ENCODE assay signal across 7 mouse cellular contexts in the genomic region with DNA sequence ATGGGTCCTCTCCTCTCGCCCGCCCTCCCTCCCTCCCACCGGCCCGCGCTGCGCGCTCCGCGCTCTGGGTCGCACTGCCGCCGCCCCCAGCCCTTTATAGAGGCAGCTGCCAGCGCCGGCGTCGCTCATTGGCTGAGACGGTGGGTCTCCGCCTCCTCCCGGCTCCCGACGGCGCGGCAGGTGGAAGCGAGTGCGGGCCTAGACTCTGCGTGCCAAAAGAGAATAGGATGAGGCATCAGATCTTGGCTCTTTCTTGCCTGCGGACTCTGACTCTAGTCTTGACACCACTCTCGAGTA. TPM values are rescaled to one million over a fixed set of nuclear protein-coding genes. Genes with fewer than 3 reads are reported as not detected.
DNase-seq lines count a peak whose midpoint lies in the region; ATAC-seq and TF ChIP-seq lines count a peak whose summit lies in the region.

A gene (minus strand): TSS at position 66 of the 297 bp plus-strand sequence.

- peak within 1 kb of the TSS; percentile 72 for H3K4me2 ChIP-seq in hindbrain, postnatal 0 days (ENCODE audit: low read depth, low read length)
- peak within 1 kb of the TSS; percentile 77 for H3K4me2 ChIP-seq in liver, embryonic 12.5 days

- no peak within 1 kb of the TSS for H3K4me3 ChIP-seq in thymus, adult 2 months (ENCODE audit: control insufficient read depth, insufficient read depth, low read length)
- H3K4me3 ChIP-seq in hindbrain, postnatal 0 days (ENCODE audit: low read length): peak within 1 kb of the TSS; percentile 92
- peak within 1 kb of the TSS; percentile 48 for H3K4me3 ChIP-seq in liver, embryonic 12.5 days

- 6% methylated on average over 25 of the region's 28 CpGs for WGBS in thymus, adult 2 months
- under 1% methylated on average over 21 of the region's 28 CpGs for WGBS in hindbrain, postnatal 0 days
- 4% methylated on average over 18 of the region's 28 CpGs for WGBS in liver, embryonic 12.5 days (ENCODE audit: insufficient replicate concordance)

- H3K27me3 ChIP-seq in thymus, adult 2 months (ENCODE audit: control insufficient read depth, insufficient read depth, low read length): peaks cover 10% of the 10 kb centered on the region; the same call in 1 of the 2 replicates
- H3K27me3 ChIP-seq in hindbrain, postnatal 0 days (ENCODE audit: insufficient read depth, low read length): no peaks in the 10 kb centered on the region
- H3K27me3 ChIP-seq in liver, embryonic 12.5 days (replicated peaks): peaks cover 96% of the 10 kb centered on the region

- H3K36me3 ChIP-seq in thymus, adult 2 months (ENCODE audit: control insufficient read depth, insufficient read depth, low read length): no peaks in the 10 kb centered on the region
- no peaks in the 10 kb centered on the region; the same call in 1 of the 2 replicates for H3K36me3 ChIP-seq in hindbrain, postnatal 0 days (ENCODE audit: insufficient read depth, low read length)
- peaks cover 5% of the 10 kb centered on the region; the same call in 1 of the 2 replicates for H3K36me3 ChIP-seq in liver, embryonic 12.5 days

- no peak within 1 kb of the TSS for H3K27ac ChIP-seq in thymus, adult 2 months (ENCODE audit: control insufficient read depth, insufficient read depth, low read length)
- H3K27ac ChIP-seq in hindbrain, postnatal 0 days: peak within 1 kb of the TSS; percentile 96
- no peak within 1 kb of the TSS for H3K27ac ChIP-seq in liver, embryonic 12.5 days

- peak; percentile 73 for ATAC-seq in hindbrain, postnatal 0 days
- no peak for ATAC-seq in liver, embryonic 12.5 days

- H3K4me1 ChIP-seq in thymus, adult 2 months (replicated peaks; ENCODE audit: control insufficient read depth, insufficient read depth, low read length): peaks cover 21% of the 10 kb centered on the region
- H3K4me1 ChIP-seq in hindbrain, postnatal 0 days (ENCODE audit: insufficient read depth, low read length): peaks cover 23% of the 10 kb centered on the region; the same call in 1 of the 2 replicates
- peaks cover 50% of the 10 kb centered on the region for H3K4me1 ChIP-seq in liver, embryonic 12.5 days

- no peak for TF ChIP-seq POLR2A in thymus, adult 2 months (IDR thresholded peaks at IDR 0.05; ENCODE audit: control insufficient read depth, extremely low read depth, insufficient read depth, low read length, poor library complexity)

- H3K9ac ChIP-seq in hindbrain, postnatal 0 days (replicated peaks; ENCODE audit: low read length): peak within 1 kb of the TSS; percentile 86
- H3K9ac ChIP-seq in liver, embryonic 12.5 days: peak within 1 kb of the TSS; percentile 46; the same call in 1 of the 2 replicates

- H3K9me3 ChIP-seq in hindbrain, postnatal 0 days (ENCODE audit: low read length): no peaks in the 10 kb centered on the region
- H3K9me3 ChIP-seq in liver, embryonic 12.5 days (replicated peaks): no peaks in the 10 kb centered on the region

- peak; percentile 54 for DNase-seq in thymus, adult 2 months
- DNase-seq in thymus, adult 18-20 months: no peak
- DNase-seq in embryo, embryonic 10.5 days (ENCODE audit: low spot score): peak; percentile 81
- peak; percentile 94 for DNase-seq in hindbrain, postnatal 0 days (ENCODE audit: low spot score)
- DNase-seq in right cerebral cortex, postnatal 36 days (ENCODE audit: low spot score in 2 of 2): peak; percentile 75 to 80
- DNase-seq in ovary, postnatal 36 days (ENCODE audit: low spot score): no peak

- no peak for TF ChIP-seq CTCF in thymus, adult 2 months (IDR thresholded peaks at IDR 0.05; ENCODE audit: borderline replicate concordance, control insufficient read depth, extremely low read depth, insufficient read depth, low read length, poor library complexity)
- no peak; the same call in 1 of the 2 replicates for TF ChIP-seq CTCF in hindbrain, postnatal 0 days (IDR thresholded peaks at IDR 0.05; ENCODE audit: low read depth)

RNA-seq across cellular contexts. Expression of the gene that starts here (rescaled TPM):
- 0.35 and 0.43 TPM in 2 replicates for polyA plus RNA-seq in thymus, adult 2 months (2012; rRNA removed)
- 192 and 204 TPM in 2 replicates for total RNA-seq in hindbrain, postnatal 0 days (2014; rRNA removed)
- 69.9 and 71.7 TPM in 2 replicates for polyA plus RNA-seq in hindbrain, postnatal 0 days (2015; fragmentation: Nextera tagmentation; extraction: Ambion mirVana)
- polyA plus RNA-seq in liver, embryonic 12.5 days (2016; fragmentation: Nextera tagmentation; extraction: Ambion mirVana): 0.02 TPM in 1 of 2 replicates, not detected in the other

Comparison
In these comparisons a context has a peak if more than half of its experiments do, and no peak if none do; other contexts are left out.
1. RNA of the gene that starts here (polyA plus RNA-seq): 69.9 to 71.7 TPM in hindbrain, postnatal 0 days; 0.35 to 0.43 TPM in thymus, adult 2 months and 0.02 TPM in liver, embryonic 12.5 days; every median in the first group is over 10 times any median in the second.
2. Peak in DNase-seq in thymus, adult 2 months; RNA of the gene not detected or under 1 TPM.
3. DNase-seq: peak in embryo, embryonic 10.5 days (single experiment), hindbrain, postnatal 0 days (single experiment) and right cerebral cortex, postnatal 36 days (2 of 2); none in thymus, adult 18-20 months (0 of 2) and ovary, postnatal 36 days (single experiment).